ENCODE assay signal across 1 mouse cellular context in the genomic region with DNA sequence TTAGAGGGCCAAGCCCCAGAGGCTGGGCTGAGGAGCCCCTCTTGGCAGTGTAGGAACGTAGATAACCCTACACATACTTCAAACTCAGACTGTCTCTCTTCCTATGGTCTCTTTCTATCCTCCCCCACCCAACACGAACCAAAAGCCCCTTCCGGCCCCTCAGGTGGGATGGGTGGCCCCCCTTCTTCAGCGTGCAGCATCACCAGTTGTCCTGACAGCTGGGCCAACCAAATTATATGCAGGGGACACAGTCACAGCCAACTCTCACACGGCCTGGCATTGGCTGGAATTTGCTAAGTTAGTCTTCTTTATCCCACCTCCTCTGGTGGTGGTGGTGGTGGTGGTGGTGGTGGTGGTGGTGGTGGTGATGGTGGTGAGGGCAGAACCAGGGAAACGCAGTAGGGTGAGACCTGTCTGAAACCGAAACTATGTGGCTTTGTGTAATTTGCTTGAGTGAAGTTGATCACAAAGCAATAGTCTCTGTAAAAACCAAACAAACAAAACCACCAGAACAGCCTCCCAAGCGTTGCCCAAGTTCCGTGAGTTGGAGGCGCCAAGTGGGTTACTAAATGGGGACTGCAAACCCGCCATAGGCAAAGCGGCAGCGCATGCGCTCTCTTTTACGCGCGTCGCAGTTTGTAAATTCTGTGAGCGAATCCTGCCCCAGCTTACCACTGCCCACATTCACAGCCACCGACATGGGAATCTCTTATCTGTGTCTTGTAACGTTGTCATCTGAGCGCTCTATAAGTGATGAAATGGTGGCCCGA.
TF ChIP-seq lines count a peak whose summit lies in the region.

No protein-coding gene starts in this region.

TF ChIP-seq in CH12.LX, 34 proteins besides CTCF, POLR2A, EP300 and RAD21 (continued from another document):
- TF ChIP-seq TCF12 (IDR thresholded peaks at IDR 0.05; ENCODE audit: low read depth, low read length), result no peak
- TF ChIP-seq MEF2A (IDR thresholded peaks at IDR 0.05; ENCODE audit: borderline replicate concordance, low read depth, low read length), result peak; percentile 41; the same call in 1 of the 2 replicates
- no peak for TF ChIP-seq ZMIZ1 (IDR thresholded peaks at IDR 0.05; ENCODE audit: low read depth, low read length)
- no peak for TF ChIP-seq MXI1 (IDR thresholded peaks at IDR 0.05; ENCODE audit: low read depth, low read length)
- TF ChIP-seq NRF1 (IDR thresholded peaks at IDR 0.05; ENCODE audit: low read depth, low read length), result peak; percentile 85
- TF ChIP-seq KAT2A (IDR thresholded peaks at IDR 0.05; ENCODE audit: insufficient replicate concordance, low read length), result no peak
- TF ChIP-seq MAFK (IDR thresholded peaks at IDR 0.05; ENCODE audit: insufficient replicate concordance, low read length), result peak; percentile 57; the same call in 1 of the 2 replicates
- no peak for TF ChIP-seq CHD1 (IDR thresholded peaks at IDR 0.05; ENCODE audit: low read depth, low read length)
- 0 out of 2 replicates have a peak, but pooled peaks have one; percentile 28 for TF ChIP-seq E2F4 (IDR thresholded peaks at IDR 0.05; ENCODE audit: insufficient replicate concordance, low read depth, low read length)
- peak; percentile 50; the same call in 1 of the 2 replicates for TF ChIP-seq BHLHE40 (IDR thresholded peaks at IDR 0.05; ENCODE audit: low read depth, low read length)
